Mouse (Mus musculus): ENCODE data around the gene Gm5724.

Gene Gm5724

DNA sequence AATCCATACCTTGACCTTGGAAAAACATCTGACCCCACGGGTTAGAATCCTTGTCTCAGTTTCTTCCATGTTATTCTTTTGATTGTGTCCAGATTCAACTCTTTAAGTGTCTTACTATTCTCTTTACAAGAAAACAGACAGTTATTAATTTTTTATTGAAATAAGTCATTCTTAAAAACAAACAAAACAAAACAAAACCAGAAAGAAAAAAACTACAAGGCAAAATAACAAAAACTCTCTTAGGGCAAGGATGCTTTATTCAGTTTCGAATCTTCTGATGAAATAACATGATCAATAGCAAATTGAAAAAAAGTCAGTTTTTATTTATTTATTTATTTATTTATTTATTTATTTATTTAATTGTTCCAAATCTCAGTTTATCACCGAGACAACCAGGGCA is at the start of gene Gm5724:
Gene Gm5724, minus strand, starts transcription at position 101 of the 400 bp plus-strand sequence.
- Histone ChIP-seq H3K4me3 (replicated peaks; ENCODE audit: low read length) (no peak within 1 kb of the TSS), H3K9me3 (ENCODE audit: low read length) (peaks cover 18% of the 10 kb centered on the region), H3K4me1 (replicated peaks; ENCODE audit: low read depth, low read length) (0 out of 2 replicates have a peak, but pooled peaks cover 4% of the 10 kb centered on the region), H3K27me3 (ENCODE audit: insufficient read depth, low read length) (no peaks in the 10 kb centered on the region), H3K36me3 (ENCODE audit: insufficient read depth, low read length) (no peaks in the 10 kb centered on the region)
- no peak for TF ChIP-seq POU5F1 (IDR thresholded peaks at IDR 0.05; ENCODE audit: borderline replicate concordance, low read length)

DNA sequence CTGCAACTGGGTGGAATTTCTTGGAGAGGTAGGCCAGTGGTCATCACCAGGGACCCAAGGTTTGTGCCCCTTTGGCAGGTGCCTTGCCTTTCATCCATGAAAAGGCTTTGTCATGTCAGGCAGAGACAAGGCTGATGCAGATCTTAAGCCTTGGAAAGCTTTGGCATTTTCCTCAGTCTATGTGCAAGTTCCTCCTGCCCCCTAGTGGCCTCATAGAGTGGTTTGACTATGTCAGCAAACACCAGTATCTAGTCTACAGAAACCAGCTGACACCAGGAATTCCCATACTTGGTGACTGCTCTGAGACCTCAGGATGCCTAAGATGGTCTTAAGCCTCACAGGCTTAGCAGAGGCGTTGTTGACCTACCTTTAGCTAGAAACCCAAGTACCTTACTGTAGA is 24.2 kb upstream of the Gm5724 start:
- TF ChIP-seq POU5F1 (IDR thresholded peaks at IDR 0.05; ENCODE audit: borderline replicate concordance, low read length) (no peak), CTCF (conservative IDR thresholded peaks at IDR 0.05; ENCODE audit: low read length) (peak; percentile 49)
- Histone ChIP-seq H3K9me3 (ENCODE audit: low read length) (no peaks in the 10 kb centered on the region), H3K4me1 (replicated peaks; ENCODE audit: low read depth, low read length) (no peaks in the 10 kb centered on the region), H3K4me3 (replicated peaks; ENCODE audit: low read length) (no peak overlapping the region), H3K27me3 (ENCODE audit: insufficient read depth, low read length) (no peaks in the 10 kb centered on the region), H3K36me3 (ENCODE audit: insufficient read depth, low read length) (no peaks in the 10 kb centered on the region)

DNA sequence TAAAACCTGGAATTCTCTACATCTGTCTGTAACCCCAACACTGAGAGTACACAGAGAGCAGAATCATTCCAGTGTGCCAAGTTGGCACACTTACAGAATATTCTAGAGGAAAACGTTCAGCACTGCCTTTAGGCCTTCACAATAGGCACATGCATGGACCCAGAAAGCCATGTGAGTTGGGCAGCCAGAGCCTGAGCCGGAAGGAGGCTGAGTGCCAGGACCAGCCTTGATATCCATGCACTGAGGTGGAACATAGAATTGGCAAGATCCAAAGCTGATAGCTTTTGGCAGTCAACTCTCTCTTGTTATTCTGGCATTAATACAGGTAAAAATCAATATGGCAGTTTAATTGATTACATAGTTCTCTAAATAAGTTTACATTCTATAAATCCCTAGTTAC is 866 bp upstream of the Gm5724 start:
- 0 out of 2 replicates have a peak, but pooled peaks cover 4% of the 10 kb centered on the region for H3K4me1 ChIP-seq (replicated peaks; ENCODE audit: low read depth, low read length)
- no peaks in the 10 kb centered on the region for H3K36me3 ChIP-seq (ENCODE audit: insufficient read depth, low read length)
- no peak for TF ChIP-seq POU5F1 (IDR thresholded peaks at IDR 0.05; ENCODE audit: borderline replicate concordance, low read length)
- TF ChIP-seq NANOG (IDR thresholded peaks at IDR 0.05; ENCODE audit: borderline replicate concordance, low read length), result no peak
- no peak for TF ChIP-seq CTCF (conservative IDR thresholded peaks at IDR 0.05; ENCODE audit: low read length)
- H3K27me3 ChIP-seq (ENCODE audit: insufficient read depth, low read length), result no peaks in the 10 kb centered on the region
- H3K4me3 ChIP-seq (replicated peaks; ENCODE audit: low read length), result no peak overlapping the region
- H3K9me3 ChIP-seq (ENCODE audit: low read length), result peaks cover 18% of the 10 kb centered on the region

DNA sequence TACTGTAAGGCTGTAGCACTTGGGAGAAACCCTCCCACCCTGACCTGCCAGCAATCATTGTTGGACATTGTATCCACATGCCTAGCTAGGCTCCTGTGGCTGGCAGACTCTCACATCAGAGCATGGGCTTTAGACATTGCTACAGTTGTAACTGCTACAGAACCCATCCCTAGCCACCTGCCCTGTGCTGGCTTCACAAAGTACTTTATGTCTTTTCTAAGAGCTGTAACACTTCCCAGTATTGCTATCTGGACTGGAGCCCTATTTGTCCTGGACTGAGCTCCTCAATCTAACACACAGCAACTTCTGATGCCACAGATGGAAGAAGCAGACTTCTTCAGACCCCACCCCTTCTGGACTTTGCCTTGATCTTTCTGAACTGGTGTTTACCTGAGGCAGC is 82.4 kb downstream of the Gm5724 start:
- Histone ChIP-seq H3K9me3 (ENCODE audit: low read length) (no peaks in the 10 kb centered on the region), H3K27me3 (ENCODE audit: insufficient read depth, low read length) (no peaks in the 10 kb centered on the region), H3K36me3 (ENCODE audit: insufficient read depth, low read length) (no peaks in the 10 kb centered on the region), H3K4me1 (replicated peaks; ENCODE audit: low read depth, low read length) (no peaks in the 10 kb centered on the region), H3K4me3 (replicated peaks; ENCODE audit: low read length) (no peak overlapping the region)
- TF ChIP-seq NANOG (IDR thresholded peaks at IDR 0.05; ENCODE audit: borderline replicate concordance, low read length) (no peak), CTCF (conservative IDR thresholded peaks at IDR 0.05; ENCODE audit: low read length) (no peak), POU5F1 (IDR thresholded peaks at IDR 0.05; ENCODE audit: borderline replicate concordance, low read length) (no peak)

DNA sequence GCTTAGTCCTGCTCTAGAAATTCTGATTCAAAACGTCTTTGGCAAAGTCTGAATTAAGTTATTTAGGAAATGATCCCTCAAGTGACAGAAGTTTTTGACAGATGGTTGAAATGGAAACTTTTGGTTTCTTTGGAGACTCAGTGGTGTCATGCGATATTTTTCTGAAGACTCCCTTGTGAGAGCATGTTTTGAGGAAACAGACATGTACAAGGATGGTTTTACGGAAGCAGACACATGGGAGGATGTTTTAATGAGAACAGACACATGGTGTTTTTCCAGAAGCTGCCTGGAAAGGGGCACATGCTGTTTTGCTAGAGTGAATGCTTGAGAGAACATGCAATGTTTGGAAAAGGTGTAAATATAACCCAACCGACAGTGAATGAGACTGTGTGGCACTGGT is 86.6 kb downstream of the Gm5724 start:
- H3K4me1 ChIP-seq (replicated peaks; ENCODE audit: low read depth, low read length), result no peaks in the 10 kb centered on the region
- H3K27me3 ChIP-seq (ENCODE audit: insufficient read depth, low read length), result no peaks in the 10 kb centered on the region
- H3K9me3 ChIP-seq (ENCODE audit: low read length), result no peaks in the 10 kb centered on the region
- H3K36me3 ChIP-seq (ENCODE audit: insufficient read depth, low read length), result no peaks in the 10 kb centered on the region
- no peak overlapping the region for H3K4me3 ChIP-seq (replicated peaks; ENCODE audit: low read length)
- no peak for TF ChIP-seq POU5F1 (IDR thresholded peaks at IDR 0.05; ENCODE audit: borderline replicate concordance, low read length)
- no peak for TF ChIP-seq CTCF (conservative IDR thresholded peaks at IDR 0.05; ENCODE audit: low read length)
- no peak for TF ChIP-seq NANOG (IDR thresholded peaks at IDR 0.05; ENCODE audit: borderline replicate concordance, low read length)

Measured in E14TG2a.4 (cell line).